Mouse (Mus musculus) heart, adult 2 months (tissue): ENCODE data around the gene Ccr1.

Experiments
- EP300 ChIP-seq: fragments of 200-500 bp; IDR thresholded peaks from 2 replicates; pipeline ENCODE4 v1.6.1; 2011; ENCODE audit warnings: low read depth, low read length, control low read depth; ENCODE audit not compliant: insufficient read depth
- POLR2A ChIP-seq: fragments of 200-500 bp; IDR thresholded peaks from 2 replicates; pipeline ENCODE4 v1.6.1; 2011; ENCODE audit warnings: mild to moderate bottlenecking, low read depth, low read length, control low read depth; ENCODE audit not compliant: insufficient read depth

- TF ChIP-seq POLR2A (no peak), EP300 (no peak)
Measured at GRCm38 (mm10) chr9:123941316-123941715, 27.2 kb downstream of the Ccr1 start.
